Mouse (Mus musculus): Measurements from ENCODE around the gene Tbl3.

The Tbl3 gene

GRCm38 (mm10) chr17:24706982-24707800 is at the start of gene Tbl3:
Gene Tbl3 (minus strand): TSS chr17:24707660.
- peak; percentile 90 for DNase-seq (ENCODE audit: low spot score)

DNA sequence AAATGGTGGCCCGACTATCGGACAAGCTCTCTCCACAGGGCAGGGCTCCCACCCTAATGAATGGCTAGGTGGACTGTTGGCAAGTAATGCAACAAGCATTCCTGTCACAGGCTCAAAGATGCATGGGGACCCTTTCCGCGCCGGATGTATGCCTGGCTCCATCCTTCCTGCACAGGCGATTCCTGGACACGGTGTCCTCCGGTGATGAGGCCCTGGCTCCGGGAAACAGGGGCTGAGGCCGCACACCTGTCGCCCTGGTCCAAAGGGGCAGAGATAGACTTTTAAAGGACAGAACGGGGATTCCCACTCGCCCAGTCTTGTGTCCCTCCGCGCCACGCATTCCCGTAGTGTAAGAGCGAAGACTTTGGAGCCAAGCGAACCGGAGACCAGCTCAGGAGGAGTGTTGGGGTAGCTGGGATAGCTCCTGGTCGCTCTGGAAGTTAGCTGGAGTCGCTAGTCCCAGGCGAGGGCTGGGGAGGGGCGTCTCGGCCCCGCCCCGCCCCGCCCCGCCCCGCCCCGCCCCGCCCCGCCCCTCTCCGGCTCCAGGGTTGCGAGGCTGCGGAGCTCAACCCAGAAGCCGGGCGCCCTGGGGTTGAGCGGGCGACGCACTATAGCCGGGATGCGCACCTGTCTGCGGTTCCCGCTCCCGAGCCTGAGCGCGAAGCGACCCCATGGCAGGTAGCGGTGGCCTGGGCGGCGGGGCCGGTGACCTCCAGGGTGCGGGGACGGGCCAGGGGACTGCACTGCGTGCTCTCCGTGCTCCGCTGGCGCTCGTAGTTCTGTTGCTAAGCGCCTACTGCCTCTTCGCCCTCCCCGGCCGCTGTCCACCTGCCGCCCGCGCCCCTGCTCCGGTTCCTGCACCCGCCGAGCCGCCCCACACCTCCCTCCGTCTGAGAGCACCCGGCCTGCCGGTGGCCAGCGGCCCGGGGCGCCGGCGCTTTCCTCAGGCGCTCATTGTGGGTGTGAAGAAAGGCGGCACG is 45.2 kb upstream of the Tbl3 start, which contains the start of gene Hs3st6:
Gene Hs3st6, plus strand, starts transcription at position 574 of the 980 bp plus-strand sequence.
- DNase-seq (ENCODE audit: low spot score): peak; percentile 42

DNA sequence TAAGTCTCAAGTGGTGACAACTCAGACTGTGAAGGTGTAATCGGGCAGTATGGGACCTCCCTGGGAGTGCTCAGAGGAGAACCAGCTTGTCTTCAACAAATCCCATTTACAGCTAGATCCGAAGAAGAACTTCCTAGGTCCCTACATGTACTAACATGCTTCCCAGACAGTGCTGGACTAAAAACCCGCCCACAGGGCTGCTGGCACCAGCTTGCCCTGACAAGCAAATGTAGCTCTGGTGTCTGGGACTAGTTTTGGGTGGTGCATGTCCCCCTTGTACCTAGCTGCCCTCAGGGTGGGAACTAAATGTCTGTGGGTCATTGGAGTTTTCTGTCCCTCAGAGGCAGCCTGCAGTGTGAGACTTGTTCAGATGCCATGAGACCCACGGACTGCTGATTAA is 44.1 kb upstream of the Tbl3 start:
- no peak for DNase-seq (ENCODE audit: low spot score)

DNA sequence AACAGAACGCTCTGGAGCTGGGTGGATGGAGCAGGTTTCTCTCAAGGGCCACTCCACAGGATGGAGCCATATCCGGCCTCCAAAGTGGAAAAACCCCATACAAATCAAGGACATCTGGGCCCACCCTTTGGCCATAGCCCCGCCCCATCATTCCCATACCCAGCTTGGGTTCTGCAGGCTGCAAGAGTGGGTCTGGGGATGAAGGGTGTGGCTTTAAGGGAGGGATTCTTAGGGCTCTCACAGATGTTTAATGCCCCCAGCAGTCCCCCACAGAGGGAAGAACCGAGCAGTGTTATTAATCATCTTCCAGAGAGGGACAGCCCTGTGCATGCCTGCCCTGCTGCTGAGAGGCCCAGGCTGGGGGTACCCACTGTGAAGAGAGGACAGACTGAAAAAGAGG is 39.5 kb upstream of the Tbl3 start:
- DNase-seq (ENCODE audit: low spot score): no peak

DNA sequence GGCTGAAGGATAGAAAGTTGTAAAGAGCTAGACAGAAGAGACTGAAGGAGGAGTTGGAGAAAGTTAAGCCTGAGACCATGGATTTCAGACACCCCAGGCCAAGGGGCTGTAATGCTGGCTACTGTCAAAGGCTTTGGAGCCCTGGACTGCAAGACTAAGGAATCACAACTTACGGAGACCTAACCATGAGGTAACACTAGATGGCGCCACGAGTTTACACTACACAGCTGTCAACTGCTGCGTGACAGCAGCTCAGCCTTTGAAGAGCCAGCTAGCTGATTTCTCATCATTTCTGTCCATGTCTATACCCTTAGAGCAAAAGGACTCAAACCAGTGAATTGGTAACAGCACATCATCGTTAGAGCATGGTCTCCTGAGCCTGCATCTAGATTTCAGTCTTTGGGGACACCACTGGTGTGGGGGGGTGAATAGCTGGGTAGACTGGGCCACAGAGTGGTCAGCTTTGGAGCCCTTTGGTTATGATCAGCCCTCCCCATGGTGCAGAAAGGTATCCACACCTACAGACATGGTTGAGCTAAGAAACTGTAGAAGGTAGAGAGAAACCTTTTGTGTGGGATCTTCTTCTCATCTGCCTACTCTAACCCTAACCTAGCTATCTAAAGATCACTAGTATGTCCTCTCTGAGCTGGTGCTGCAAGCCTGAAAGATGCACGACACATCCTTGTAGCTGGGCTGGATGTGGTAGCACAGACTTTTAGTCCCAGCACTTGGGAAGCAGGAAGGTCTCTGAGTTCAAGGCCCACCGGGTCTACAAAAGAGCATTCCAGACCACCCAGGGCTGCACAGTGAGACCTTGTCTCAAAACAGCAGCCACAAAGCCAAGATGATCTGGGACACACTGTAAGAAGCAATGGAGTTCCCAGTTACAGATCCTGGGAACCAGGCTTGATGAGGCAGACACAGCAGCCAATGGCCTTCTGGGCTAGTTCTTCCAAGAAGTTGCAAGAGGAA is 38.4 kb upstream of the Tbl3 start:
- peak; percentile 72 for DNase-seq (ENCODE audit: low spot score)

GRCm38 (mm10) chr17:24744381-24744780 is 36.9 kb upstream of the Tbl3 start:
- DNase-seq (ENCODE audit: low spot score): no peak

DNA sequence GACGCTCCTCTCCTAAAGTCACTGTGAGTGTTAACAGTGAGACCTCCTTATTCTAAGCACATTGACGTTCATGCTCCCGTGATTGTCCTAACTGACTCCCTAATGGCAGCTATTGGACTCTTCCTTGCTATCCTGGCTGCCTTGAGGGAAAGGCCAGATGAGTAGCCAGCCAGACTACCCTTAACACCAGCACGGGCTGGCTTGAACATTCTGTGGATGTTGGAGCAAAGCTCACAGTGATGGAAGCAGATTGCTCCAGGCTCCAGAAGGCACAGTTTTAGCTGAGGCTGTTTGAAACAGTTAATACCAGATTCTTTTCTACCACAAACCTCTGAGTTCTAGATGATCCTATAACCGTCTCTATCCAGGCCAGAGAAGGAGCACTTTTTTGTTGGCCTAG is 36.4 kb upstream of the Tbl3 start:
- DNase-seq (ENCODE audit: low spot score): no peak

GRCm38 (mm10) chr17:24742307-24742706 is 34.8 kb upstream of the Tbl3 start:
- DNase-seq (ENCODE audit: low spot score): no peak

DNA sequence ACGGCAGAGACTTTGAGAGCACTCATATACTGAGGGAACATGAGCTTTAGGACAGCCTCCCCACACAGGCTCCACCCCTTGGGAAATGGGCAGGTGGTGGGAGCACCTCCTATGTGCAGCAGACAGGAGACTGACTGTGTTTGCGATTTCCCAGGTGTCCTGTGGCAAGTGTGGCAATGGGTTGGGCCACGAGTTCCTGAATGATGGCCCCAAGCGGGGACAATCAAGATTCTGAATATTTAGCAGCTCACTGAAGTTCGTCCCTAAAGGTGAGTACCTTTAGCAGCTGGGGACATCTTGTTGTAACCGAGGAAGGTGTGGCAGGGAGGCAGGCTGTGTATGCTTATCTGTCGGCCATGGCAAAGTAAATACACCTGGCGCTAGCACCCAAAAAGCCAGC is 32.5 kb upstream of the Tbl3 start:
- DNase-seq (ENCODE audit: low spot score): no peak

- no peak for DNase-seq (ENCODE audit: low spot score)
These were observed 30.8 kb upstream of the Tbl3 start for GRCm38 (mm10) chr17:24738238-24738637.

GRCm38 (mm10) chr17:24737135-24737810 is 29.8 kb upstream of the Tbl3 start:
- DNase-seq (ENCODE audit: low spot score): no peak

DNA sequence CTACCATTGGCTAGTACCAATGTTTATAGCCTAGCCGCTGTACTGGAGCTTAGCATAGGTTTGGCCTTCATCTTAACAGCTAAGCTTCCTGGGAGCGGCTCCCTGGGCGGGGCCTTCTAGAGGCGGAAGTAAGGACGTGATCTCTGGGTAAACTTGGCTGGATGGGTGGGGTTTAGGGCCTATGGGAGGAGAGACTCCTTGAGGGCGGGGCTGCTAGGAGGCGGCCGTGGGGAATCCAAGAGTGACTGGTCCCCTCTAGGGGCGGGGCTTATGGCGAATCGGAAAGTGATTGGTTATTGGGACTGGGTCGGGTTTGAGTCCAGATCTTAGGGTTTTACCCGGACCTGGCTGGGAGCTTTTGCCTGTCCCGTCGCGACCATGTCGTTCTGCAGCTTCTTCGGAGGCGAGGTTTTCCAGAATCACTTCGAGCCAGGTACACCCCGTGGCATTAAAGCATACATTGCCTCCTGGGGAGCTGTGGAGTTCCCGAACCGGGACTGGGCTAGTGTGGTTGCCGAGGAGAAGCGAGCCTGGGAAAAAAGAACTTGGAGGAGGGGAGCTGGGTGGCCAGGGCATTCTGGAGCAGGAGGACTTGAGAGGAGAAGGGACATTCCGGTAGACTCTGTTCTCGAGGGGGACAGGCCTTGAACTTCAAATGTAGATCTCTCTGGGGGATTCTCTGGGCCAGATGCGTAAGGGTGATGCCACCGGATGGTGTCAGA is 29.0 kb upstream of the Tbl3 start, which contains the start of gene Msrb1:
Gene Msrb1, plus strand, starts transcription at position 313 of the 722 bp plus-strand sequence.
- peak; percentile 92 for DNase-seq (ENCODE audit: low spot score)

DNA sequence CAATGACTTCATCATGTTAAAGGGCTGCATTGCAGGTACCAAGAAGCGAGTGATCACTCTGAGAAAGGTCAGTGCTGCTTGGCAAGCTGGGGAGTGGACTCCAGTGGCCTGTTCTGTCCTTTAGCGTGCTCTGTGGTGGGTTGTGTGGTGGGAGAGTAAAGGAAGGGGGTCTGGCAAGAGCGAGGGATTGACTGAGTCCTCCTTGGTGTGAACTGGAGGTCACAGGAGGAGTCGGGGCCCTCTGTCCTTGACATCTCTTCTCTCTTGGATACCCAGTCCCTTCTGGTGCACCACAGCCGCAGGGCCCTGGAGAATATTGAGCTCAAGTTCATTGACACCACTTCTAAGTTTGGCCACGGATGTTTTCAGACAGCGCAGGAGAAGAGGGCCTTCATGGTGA is 28.0 kb upstream of the Tbl3 start:
- DNase-seq (ENCODE audit: low spot score): no peak

DNA sequence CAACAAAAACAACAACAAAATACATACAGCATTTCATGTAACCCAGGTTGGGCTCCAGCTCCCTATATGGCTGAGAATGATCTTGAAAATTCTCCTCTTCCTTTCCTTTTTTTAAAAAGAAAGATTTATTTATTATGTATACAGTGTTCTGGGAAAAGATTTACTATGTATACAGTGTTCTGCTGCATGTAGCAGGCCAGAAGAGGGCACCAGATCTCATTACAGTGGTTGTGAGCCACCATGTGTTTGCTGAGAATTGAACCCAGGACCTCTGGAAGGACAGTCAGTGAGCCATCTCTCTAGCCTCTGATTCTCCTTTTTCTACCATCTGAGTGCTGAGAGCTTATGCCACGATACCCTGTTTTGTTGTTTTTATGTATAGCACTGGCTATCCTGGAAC is 27.1 kb upstream of the Tbl3 start:
- no peak for DNase-seq (ENCODE audit: low spot score)

DNA sequence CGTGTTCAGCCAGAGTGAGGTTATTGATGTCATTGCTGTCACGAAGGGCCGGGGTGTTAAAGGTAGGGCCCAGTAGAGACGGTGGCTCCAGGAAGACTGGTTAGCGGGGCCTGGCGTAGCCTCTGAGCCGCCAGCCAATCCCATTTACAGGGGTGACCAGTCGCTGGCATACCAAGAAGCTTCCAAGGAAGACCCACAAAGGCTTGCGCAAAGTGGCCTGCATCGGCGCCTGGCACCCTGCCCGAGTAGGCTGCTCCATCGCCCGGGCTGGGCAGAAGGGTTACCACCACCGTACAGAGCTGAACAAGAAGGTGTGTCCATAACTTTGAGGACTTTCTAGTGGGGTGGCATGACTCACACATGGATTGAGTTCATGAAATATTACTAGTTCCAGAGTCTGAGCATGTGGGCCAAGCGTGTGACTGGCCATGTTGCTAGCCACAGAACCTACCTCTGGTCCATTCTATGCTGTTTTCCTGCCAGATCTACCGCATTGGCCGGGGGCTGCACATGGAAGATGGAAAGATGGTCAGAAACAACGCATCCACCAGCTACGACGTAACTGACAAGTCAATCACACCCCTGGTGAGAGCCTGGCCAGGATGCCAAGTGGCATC is 26.1 kb upstream of the Tbl3 start:
- DNase-seq (ENCODE audit: low spot score): no peak

- no peak for DNase-seq (ENCODE audit: low spot score)
These were observed 24.9 kb upstream of the Tbl3 start for GRCm38 (mm10) chr17:24732233-24732935.

GRCm38 (mm10) chr17:24730787-24731186 is 23.3 kb upstream of the Tbl3 start:
- DNase-seq (ENCODE audit: low spot score): no peak

DNA sequence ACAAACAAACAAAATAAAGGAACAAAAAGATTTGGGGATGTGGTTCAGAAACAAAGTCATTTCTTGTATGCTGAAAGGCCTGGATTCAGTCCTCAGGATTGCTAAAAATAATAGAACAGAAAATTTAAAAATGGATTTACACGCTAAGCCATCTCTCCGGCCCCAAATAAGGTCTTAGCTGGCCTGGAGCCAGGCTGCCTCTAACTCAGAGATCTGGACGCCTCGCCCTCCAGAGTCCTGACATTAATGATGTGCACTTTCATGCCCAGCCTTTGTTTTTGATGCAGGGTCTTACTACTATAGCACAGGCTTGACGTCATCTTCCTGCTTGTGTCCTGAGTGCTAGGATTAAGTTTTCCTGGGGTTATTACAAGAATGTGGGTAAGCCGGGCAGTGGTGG is 21.6 kb upstream of the Tbl3 start:
- no peak for DNase-seq (ENCODE audit: low spot score)

DNA sequence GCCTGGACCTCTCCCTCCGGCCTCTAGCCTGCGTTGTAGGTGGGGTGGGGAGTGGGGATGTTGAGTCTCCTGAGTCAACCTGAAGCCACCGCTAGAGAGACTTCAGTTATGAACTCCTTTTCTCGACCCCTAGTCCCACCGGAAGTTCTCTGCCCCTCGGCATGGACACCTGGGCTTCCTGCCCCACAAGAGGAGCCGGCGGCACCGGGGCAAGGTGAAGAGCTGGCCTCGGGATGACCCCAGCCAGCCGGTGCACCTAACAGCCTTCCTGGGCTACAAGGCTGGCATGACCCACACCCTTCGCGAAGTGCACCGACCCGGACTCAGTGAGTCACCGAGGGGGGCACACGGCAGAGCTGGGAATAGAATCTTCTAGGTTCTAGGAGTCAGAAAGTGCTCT is 20.7 kb upstream of the Tbl3 start:
- DNase-seq (ENCODE audit: low spot score): no peak

Data from ovary, postnatal 36 days (tissue).